Mouse (Mus musculus): ENCODE results near the gene Coq9.
A peak's percentile ranks its signal among the peaks of the same experiment; 100 is the strongest.

Coq9 gene

GRCm38 (mm10) chr8:94871108-94871894 is 33.2 kb downstream of the Coq9 start:
- peak; percentile 46 to 55 for DNase-seq

GRCm38 (mm10) chr8:94872156-94872555 is 34.0 kb downstream of the Coq9 start:
- no peak for DNase-seq

- no peak for DNase-seq
These were observed 34.5 kb downstream of the Coq9 start for GRCm38 (mm10) chr8:94872576-94872975.

- DNase-seq: peak; percentile 67 to 68
These were observed 36.2 kb downstream of the Coq9 start for GRCm38 (mm10) chr8:94874358-94874757.

DNA sequence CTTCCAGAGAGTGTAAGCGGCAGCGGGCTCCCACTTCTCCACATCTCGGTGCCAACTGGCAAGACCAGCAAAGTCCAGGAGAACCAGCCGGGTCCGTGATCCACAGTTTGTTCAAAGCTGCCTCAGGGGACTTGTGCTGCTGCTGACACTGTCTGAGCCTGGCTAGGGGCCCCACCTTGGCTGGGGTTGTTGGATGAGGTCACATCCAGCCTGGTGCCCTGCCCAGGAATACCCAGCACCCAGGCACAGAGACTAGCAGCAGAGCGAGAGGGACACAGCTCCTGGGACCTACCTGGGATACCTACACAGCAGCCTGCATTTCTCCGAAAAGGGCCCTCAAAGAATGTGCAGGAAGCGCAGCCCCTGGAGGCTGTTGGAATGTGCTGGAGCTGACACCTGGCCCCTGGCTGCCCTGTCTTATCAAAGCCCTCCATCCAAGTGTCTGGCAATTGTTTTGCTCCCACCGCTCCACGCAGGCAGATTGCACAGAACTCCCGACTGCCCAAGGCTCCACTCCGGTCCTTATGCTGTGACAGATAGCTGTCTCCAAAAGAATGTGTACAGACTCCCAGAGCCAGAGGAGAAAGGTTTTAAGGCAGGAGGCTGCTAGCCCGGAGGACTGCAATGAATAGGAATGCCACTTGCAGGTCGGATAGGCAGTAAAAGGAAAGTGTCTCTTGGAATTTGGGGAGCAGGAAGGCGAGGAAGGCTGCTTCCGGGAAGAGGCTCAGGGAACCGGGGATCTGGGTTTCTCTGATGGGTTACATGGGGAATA is 37.2 kb downstream of the Coq9 start:
- no peak for DNase-seq

DNA sequence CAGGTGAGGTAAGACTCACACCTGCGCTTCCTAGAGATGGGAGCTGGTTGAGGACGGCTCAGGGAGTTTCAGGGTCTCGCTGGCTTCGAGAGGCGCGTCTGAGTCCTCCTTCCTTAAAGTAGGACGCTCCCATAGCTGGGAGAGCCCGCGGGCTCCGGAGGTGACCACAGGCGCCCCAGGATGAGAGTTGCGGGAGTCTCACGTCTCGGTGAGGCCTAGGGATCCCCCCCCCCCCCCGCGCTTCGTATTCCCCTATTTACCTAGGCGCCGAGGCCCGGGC is 37.7 kb downstream of the Coq9 start:
- DNase-seq: no peak

GRCm38 (mm10) chr8:94876197-94876730 is 38.1 kb downstream of the Coq9 start, which contains the start of gene Dok4:
Gene Dok4 (minus strand): TSS chr8:94876330.
- peak; percentile 69 to 76 for DNase-seq

DNA sequence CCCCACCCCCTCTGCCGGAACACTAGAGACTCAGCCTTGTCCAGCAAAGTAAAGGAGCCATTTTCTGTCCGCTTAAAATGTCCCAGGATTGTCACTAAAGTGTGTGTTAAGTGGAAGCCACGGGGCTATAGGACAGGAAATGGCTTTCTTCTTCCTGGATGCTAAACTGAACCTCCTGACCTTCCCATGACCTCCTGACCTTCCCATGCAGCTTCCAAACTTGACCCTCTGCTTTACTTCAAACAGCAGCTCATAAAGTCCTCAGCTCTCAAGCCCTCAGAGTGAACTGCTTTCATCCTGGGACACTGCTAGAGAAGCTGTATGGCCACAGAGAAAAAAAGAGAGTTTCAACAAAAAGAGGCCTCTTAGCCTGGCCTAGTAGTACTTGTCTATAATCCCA is 38.7 kb downstream of the Coq9 start:
- no peak for DNase-seq

DNA sequence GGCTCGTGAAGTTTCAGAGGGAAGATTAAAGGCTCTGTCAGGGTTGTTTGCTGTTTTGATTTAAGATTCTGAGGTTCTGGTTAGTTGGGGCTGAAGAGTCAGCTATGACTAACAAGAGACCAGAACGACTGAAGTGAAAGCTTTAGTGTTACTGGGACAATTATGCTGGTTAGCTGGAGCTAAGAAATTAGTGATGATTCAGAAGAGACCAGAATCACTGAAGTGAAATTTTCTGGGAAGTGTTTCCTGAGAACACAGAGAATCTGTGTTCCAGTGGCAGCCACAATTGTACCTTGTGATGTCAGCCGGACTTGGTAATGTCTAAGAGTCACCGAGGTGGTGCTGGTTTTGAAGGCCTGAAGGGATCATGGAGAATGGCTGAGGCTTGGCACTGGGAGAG is 42.6 kb downstream of the Coq9 start:
- DNase-seq: no peak

GRCm38 (mm10) chr8:94888383-94889036 is 50.4 kb downstream of the Coq9 start:
- DNase-seq: no peak

GRCm38 (mm10) chr8:94892917-94893316 is 54.8 kb downstream of the Coq9 start:
- DNase-seq: no peak

DNA sequence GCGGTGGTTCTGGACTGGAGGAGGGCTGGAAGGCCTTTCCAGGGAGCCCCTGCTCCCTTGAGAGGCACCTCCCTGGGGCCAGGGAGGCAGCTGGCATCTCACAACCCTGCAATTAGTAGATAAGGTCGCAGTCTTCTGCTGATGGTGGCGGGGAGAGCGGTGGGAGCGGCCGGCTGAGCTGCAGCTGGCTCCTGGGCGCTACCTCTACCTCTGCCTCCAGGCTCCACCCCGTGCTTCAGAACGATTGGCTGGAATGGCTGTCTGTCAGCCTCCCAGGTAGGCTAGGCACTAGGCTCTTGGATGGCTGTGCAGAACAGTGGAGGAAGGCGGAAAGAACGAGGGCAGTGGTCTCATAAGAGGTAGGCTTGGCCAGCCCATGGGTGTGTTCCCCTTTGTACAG is 61.1 kb downstream of the Coq9 start:
- no peak for DNase-seq

DNA sequence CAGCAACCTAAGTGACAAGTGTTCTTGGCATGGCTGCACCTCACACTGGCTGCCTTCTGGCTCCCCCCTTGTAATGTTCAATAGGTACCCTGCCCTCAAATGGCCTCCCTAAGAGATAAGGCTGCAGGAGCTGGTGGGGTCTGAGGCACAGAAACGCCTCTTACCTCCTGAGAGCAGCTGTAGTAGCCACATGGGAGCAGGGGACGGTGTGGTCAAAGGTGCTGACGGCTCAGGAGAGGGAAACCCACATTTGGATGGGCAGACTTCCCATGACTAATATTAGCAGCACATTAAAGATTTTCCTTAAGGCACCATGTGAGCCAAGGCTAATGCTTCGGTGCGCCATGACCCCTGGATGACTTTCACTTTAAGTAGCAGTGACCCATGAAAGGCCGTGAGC is 62.5 kb downstream of the Coq9 start:
- no peak for DNase-seq

DNA sequence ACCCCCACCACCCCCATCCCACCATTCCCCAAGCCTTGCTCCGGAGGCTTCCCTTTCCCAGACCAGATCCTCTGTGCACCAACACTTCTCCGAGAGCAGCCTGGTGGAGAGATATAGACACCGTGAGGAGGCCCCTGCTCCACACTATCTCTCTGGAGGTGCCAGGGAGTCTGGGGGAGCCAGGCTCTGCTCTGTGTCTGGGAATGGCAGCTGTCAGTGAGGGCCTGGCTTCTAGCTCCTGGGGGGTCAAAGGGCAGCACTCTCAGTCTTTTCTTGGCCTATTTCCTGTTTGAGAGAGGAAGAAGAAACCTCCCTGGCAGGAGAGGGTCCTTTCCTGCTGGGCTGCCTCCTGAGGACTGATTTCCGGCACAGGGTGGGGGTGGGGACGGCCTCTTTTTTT is 62.9 kb downstream of the Coq9 start:
- DNase-seq: no peak

DNA sequence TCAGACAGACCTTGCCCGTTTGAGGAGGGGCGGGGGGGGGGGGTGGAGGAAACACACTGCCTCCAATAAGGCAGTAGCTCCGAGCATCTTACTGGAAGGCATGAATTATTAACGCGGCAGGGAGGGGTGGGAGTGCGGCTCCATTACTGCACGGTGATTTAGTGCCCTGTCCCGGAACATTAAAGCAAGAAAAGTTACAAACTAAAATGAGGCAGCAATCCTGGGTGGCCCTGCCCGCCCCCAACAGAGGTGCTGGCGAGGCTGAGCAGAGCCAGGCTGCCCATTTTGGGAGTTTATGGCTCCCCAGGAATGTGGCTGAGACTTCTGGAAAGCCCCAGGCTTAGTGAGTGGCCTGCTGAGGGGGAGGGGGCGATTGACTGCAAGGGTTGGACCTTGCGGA is 65.6 kb downstream of the Coq9 start:
- DNase-seq: no peak
